Mouse (Mus musculus): ENCODE measurements around the gene Cdkal1. TPM values are rescaled to one million over a fixed set of nuclear protein-coding genes. Genes with fewer than 3 reads are reported as not detected.

The Cdkal1 gene
- polyA plus RNA-seq, 1 experiment from 2014 or later, result 14.7 TPM

- Histone ChIP-seq H3K9me3 (ENCODE audit: control insufficient read depth, low read length) (no peaks in the 10 kb centered on the region), H3K4me2 (replicated peaks; ENCODE audit: low read depth) (no peak overlapping the region), H3K27ac (replicated peaks) (no peak overlapping the region), H3K9ac (ENCODE audit: low read length) (no peak overlapping the region), H3K36me3 (ENCODE audit: control insufficient read depth, insufficient read depth, low read length) (no peaks in the 10 kb centered on the region), H3K4me3 (ENCODE audit: low read depth, low read length) (no peak overlapping the region), H3K4me1 (replicated peaks; ENCODE audit: control insufficient read depth, insufficient read depth) (no peaks in the 10 kb centered on the region), H3K27me3 (ENCODE audit: control insufficient read depth, insufficient read depth, low read length) (no peaks in the 10 kb centered on the region)
- ATAC-seq (ENCODE audit: low FRiP score, low TSS enrichment) (no peak), DNase-seq (ENCODE audit: low spot score) (no peak)
- WGBS, result 87% methylated on average over 5 of the region's 5 CpGs
- no peak for TF ChIP-seq CTCF (IDR thresholded peaks at IDR 0.05; ENCODE audit: low read depth)
- TF ChIP-seq EP300 (optimal IDR thresholded peaks at IDR 0.05), result no peak
Observed at GRCm38 (mm10) chr13:29316271-29316670, 539.2 kb downstream of the Cdkal1 start.

- H3K27me3 ChIP-seq (ENCODE audit: control insufficient read depth, insufficient read depth, low read length), result no peaks in the 10 kb centered on the region
- ATAC-seq (ENCODE audit: low FRiP score, low TSS enrichment), result no peak
- WGBS, result 63% methylated on average over 2 of the region's 2 CpGs
- no peak overlapping the region for H3K9ac ChIP-seq (ENCODE audit: low read length)
- no peak overlapping the region for H3K4me2 ChIP-seq (replicated peaks; ENCODE audit: low read depth)
- DNase-seq (ENCODE audit: low spot score), result no peak
- H3K9me3 ChIP-seq (ENCODE audit: control insufficient read depth, low read length), result no peaks in the 10 kb centered on the region
- no peaks in the 10 kb centered on the region for H3K36me3 ChIP-seq (ENCODE audit: control insufficient read depth, insufficient read depth, low read length)
- H3K4me3 ChIP-seq (ENCODE audit: low read depth, low read length), result no peak overlapping the region
- no peak for TF ChIP-seq CTCF (IDR thresholded peaks at IDR 0.05; ENCODE audit: low read depth)
- no peak for TF ChIP-seq EP300 (optimal IDR thresholded peaks at IDR 0.05)
- no peaks in the 10 kb centered on the region for H3K4me1 ChIP-seq (replicated peaks; ENCODE audit: control insufficient read depth, insufficient read depth)
- no peak overlapping the region for H3K27ac ChIP-seq (replicated peaks)
Observed at GRCm38 (mm10) chr13:29312026-29312425, 543.4 kb downstream of the Cdkal1 start.

- no peak for DNase-seq (ENCODE audit: low spot score)
- no peak for ATAC-seq (ENCODE audit: low FRiP score, low TSS enrichment)
- Histone ChIP-seq H3K4me2 (replicated peaks; ENCODE audit: low read depth) (no peak overlapping the region), H3K27me3 (ENCODE audit: control insufficient read depth, insufficient read depth, low read length) (no peaks in the 10 kb centered on the region), H3K9me3 (ENCODE audit: control insufficient read depth, low read length) (no peaks in the 10 kb centered on the region), H3K4me1 (replicated peaks; ENCODE audit: control insufficient read depth, insufficient read depth) (no peaks in the 10 kb centered on the region), H3K27ac (replicated peaks) (no peak overlapping the region), H3K4me3 (ENCODE audit: low read depth, low read length) (no peak overlapping the region), H3K9ac (ENCODE audit: low read length) (no peak overlapping the region), H3K36me3 (ENCODE audit: control insufficient read depth, insufficient read depth, low read length) (no peaks in the 10 kb centered on the region)
- 57% methylated on average over 6 of the region's 6 CpGs for WGBS
- TF ChIP-seq EP300 (optimal IDR thresholded peaks at IDR 0.05) (no peak), CTCF (IDR thresholded peaks at IDR 0.05; ENCODE audit: low read depth) (no peak)
Observed at GRCm38 (mm10) chr13:29307420-29307819, 548.1 kb downstream of the Cdkal1 start.

- no peaks in the 10 kb centered on the region for H3K27me3 ChIP-seq (ENCODE audit: control insufficient read depth, insufficient read depth, low read length)
- ATAC-seq (ENCODE audit: low FRiP score, low TSS enrichment), result no peak
- WGBS, result 80% methylated on average over 9 of the region's 9 CpGs
Observed at GRCm38 (mm10) chr13:29292608-29293240, 562.8 kb downstream of the Cdkal1 start.

GRCm38 (mm10) chr13:29290569-29290968 is 564.9 kb downstream of the Cdkal1 start:
- DNase-seq (ENCODE audit: low spot score), result no peak
- Histone ChIP-seq H3K4me1 (replicated peaks; ENCODE audit: control insufficient read depth, insufficient read depth) (no peaks in the 10 kb centered on the region), H3K27me3 (ENCODE audit: control insufficient read depth, insufficient read depth, low read length) (no peaks in the 10 kb centered on the region), H3K4me3 (ENCODE audit: low read depth, low read length) (no peak overlapping the region), H3K9ac (ENCODE audit: low read length) (no peak overlapping the region), H3K27ac (replicated peaks) (no peak overlapping the region), H3K36me3 (ENCODE audit: control insufficient read depth, insufficient read depth, low read length) (no peaks in the 10 kb centered on the region), H3K4me2 (replicated peaks; ENCODE audit: low read depth) (no peak overlapping the region), H3K9me3 (ENCODE audit: control insufficient read depth, low read length) (no peaks in the 10 kb centered on the region)
- no peak for ATAC-seq (ENCODE audit: low FRiP score, low TSS enrichment)
- no peak for TF ChIP-seq EP300 (optimal IDR thresholded peaks at IDR 0.05)
- TF ChIP-seq CTCF (IDR thresholded peaks at IDR 0.05; ENCODE audit: low read depth), result no peak
- 59% methylated on average over 4 of the region's 4 CpGs for WGBS

More at GRCm38 (mm10) chr13:29292608-29293240, 562.8 kb downstream of the Cdkal1 start:
- Histone ChIP-seq H3K36me3 (ENCODE audit: control insufficient read depth, insufficient read depth, low read length) (no peaks in the 10 kb centered on the region), H3K9me3 (ENCODE audit: control insufficient read depth, low read length) (no peaks in the 10 kb centered on the region), H3K4me3 (ENCODE audit: low read depth, low read length) (no peak overlapping the region), H3K9ac (ENCODE audit: low read length) (no peak overlapping the region), H3K4me2 (replicated peaks; ENCODE audit: low read depth) (no peak overlapping the region), H3K4me1 (replicated peaks; ENCODE audit: control insufficient read depth, insufficient read depth) (no peaks in the 10 kb centered on the region), H3K27ac (replicated peaks) (no peak overlapping the region)
- no peak for DNase-seq (ENCODE audit: low spot score)
- TF ChIP-seq EP300 (optimal IDR thresholded peaks at IDR 0.05), result no peak

- Histone ChIP-seq H3K9ac (ENCODE audit: low read length) (no peak overlapping the region), H3K4me1 (replicated peaks; ENCODE audit: control insufficient read depth, insufficient read depth) (no peaks in the 10 kb centered on the region), H3K36me3 (ENCODE audit: control insufficient read depth, insufficient read depth, low read length) (no peaks in the 10 kb centered on the region), H3K27ac (replicated peaks) (no peak overlapping the region), H3K4me2 (replicated peaks; ENCODE audit: low read depth) (no peak overlapping the region), H3K27me3 (ENCODE audit: control insufficient read depth, insufficient read depth, low read length) (no peaks in the 10 kb centered on the region), H3K4me3 (ENCODE audit: low read depth, low read length) (no peak overlapping the region), H3K9me3 (ENCODE audit: control insufficient read depth, low read length) (no peaks in the 10 kb centered on the region)
- DNase-seq (ENCODE audit: low spot score) (no peak), ATAC-seq (ENCODE audit: low FRiP score, low TSS enrichment) (no peak)
- 43% methylated on average over 3 of the region's 3 CpGs for WGBS
- TF ChIP-seq EP300 (optimal IDR thresholded peaks at IDR 0.05) (no peak), CTCF (IDR thresholded peaks at IDR 0.05; ENCODE audit: low read depth) (no peak)
Observed at GRCm38 (mm10) chr13:29285058-29285457, 570.4 kb downstream of the Cdkal1 start.
